Mouse (Mus musculus): ENCODE measurements at regions not wholly inside any gene's neighbourhood (a gene's known extent, or its start where the extent isn't known, plus 50 kb on each side); places are given as distances from the start of the nearest gene placed in this dataset.

DNA sequence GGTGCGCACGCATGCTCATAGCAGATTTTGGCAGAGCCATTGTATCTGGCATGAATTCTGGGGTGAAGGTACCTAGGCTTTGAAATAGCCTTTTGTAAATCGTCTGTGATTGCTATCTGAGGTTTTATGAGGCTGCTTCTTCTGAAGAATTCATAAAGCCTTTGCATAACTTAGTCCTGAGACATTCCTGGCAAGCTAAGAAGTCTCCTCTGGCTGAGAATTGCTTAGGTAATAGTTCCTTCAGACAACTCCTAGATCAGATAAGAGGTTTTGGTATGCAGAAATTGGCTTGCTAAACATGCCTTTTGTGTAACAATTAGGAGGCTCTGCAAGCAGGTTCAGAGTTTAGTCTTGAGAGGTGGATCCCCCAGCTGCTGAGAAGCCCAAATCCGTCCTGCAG is 82.7 kb downstream of the Pmp22 start:
- Histone ChIP-seq H3K27ac (ENCODE audit: low read depth, low read length) (no peak overlapping the region), H3K4me1 (replicated peaks; ENCODE audit: control insufficient read depth, insufficient read depth, low read length) (no peaks in the 10 kb centered on the region), H3K36me3 (ENCODE audit: control insufficient read depth, insufficient read depth, low read length) (no peaks in the 10 kb centered on the region), H3K4me3 (ENCODE audit: low read depth, low read length) (no peak overlapping the region), H3K9me3 (ENCODE audit: control insufficient read depth, low read length) (no peaks in the 10 kb centered on the region), H3K4me2 (replicated peaks; ENCODE audit: low read depth, low read length) (no peak overlapping the region), H3K9ac (ENCODE audit: low read depth, low read length) (no peak overlapping the region), H3K27me3 (ENCODE audit: control insufficient read depth, insufficient read depth, low read length) (no peaks in the 10 kb centered on the region)
- ATAC-seq (ENCODE audit: low FRiP score) (no peak), DNase-seq (ENCODE audit: low spot score) (no peak)
- WGBS: 84% methylated on average over 4 of the region's 4 CpGs

DNA sequence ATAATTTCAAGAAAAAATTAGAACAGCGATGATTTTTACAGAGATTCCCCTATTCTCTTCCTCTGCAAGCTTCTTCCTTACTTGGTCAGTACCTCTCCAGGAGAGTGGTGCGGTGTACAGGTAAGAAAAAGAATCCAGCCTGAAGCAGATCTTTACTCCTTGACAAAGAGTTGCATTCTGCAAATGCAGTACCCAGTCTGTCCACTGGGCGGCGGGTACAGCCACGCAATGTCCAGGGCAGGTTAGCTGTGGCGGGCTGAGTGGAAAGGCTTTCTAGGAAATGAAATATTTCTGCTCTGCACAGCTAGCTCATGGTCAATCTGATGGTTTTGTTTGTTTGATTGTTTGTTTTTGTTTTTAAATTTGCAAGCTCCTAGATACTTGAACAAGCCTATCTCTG is 84.3 kb downstream of the Pmp22 start:
- Histone ChIP-seq H3K4me2 (replicated peaks; ENCODE audit: low read depth, low read length) (no peak overlapping the region), H3K9me3 (ENCODE audit: control insufficient read depth, low read length) (no peaks in the 10 kb centered on the region), H3K27ac (ENCODE audit: low read depth, low read length) (no peak overlapping the region), H3K4me1 (replicated peaks; ENCODE audit: control insufficient read depth, insufficient read depth, low read length) (no peaks in the 10 kb centered on the region), H3K4me3 (ENCODE audit: low read depth, low read length) (no peak overlapping the region), H3K9ac (ENCODE audit: low read depth, low read length) (no peak overlapping the region), H3K27me3 (ENCODE audit: control insufficient read depth, insufficient read depth, low read length) (no peaks in the 10 kb centered on the region), H3K36me3 (ENCODE audit: control insufficient read depth, insufficient read depth, low read length) (no peaks in the 10 kb centered on the region)
- 15% methylated on average over 6 of the region's 6 CpGs for WGBS
- ATAC-seq (ENCODE audit: low FRiP score) (no peak), DNase-seq (ENCODE audit: low spot score) (peak; percentile 89)

DNA sequence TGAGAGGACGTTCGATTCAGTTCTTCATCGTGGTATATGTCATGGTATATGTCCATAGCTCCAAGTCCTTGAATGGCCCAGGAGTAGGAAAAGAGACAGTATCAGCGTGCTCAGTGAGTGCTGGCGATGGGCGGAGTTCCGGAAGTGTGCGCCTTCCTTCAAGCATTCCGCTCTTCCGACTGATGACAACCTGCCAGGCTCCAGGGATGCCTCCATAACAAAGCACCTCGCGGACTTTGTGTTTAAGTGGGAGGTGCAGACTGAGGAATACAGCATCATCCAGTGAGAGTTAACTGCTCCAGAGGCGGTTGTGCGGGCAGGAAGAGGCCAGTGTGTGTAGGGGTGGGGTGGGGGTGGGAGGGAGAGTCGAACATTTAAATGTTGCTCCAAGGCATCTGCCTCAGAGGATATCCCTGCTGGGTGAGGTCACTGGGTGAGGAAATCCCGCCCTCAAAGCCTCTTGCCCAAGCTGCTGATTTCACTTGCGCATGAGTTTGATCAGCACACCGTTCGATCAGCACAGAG is 85.2 kb downstream of the Pmp22 start:
- Histone ChIP-seq H3K9me3 (ENCODE audit: control insufficient read depth, low read length) (no peaks in the 10 kb centered on the region), H3K9ac (ENCODE audit: low read depth, low read length) (no peak overlapping the region), H3K27ac (ENCODE audit: low read depth, low read length) (no peak overlapping the region), H3K4me1 (replicated peaks; ENCODE audit: control insufficient read depth, insufficient read depth, low read length) (no peaks in the 10 kb centered on the region), H3K27me3 (ENCODE audit: control insufficient read depth, insufficient read depth, low read length) (no peaks in the 10 kb centered on the region), H3K4me2 (replicated peaks; ENCODE audit: low read depth, low read length) (no peak overlapping the region), H3K4me3 (ENCODE audit: low read depth, low read length) (no peak overlapping the region), H3K36me3 (ENCODE audit: control insufficient read depth, insufficient read depth, low read length) (no peaks in the 10 kb centered on the region)
- WGBS: 51% methylated on average over 19 of the region's 19 CpGs
- ATAC-seq (ENCODE audit: low FRiP score) (no peak), DNase-seq (ENCODE audit: low spot score) (peak; percentile 21)

DNA sequence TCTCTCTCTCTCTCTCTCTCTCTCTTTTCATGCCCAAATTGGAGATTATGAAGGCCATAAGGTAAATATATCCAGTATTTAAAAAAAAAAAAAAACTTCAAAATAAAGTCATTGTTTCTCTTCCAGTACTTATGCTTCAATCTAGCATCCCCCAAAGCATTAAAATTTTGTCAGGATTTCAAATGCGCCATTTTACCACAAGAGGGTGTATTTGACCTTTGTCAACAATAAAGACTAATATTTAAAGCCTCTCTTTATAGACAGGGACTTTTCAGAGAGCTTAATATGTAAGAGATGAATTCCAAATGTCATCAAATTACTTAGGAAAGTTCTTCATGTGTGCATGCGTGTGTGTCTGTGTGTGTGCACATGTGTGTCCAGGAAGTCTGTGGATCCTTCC is 87.2 kb downstream of the Pmp22 start:
- H3K27ac ChIP-seq (ENCODE audit: low read depth, low read length): no peak overlapping the region
- no peak overlapping the region for H3K9ac ChIP-seq (ENCODE audit: low read depth, low read length)
- H3K9me3 ChIP-seq (ENCODE audit: control insufficient read depth, low read length): no peaks in the 10 kb centered on the region
- no peaks in the 10 kb centered on the region for H3K4me1 ChIP-seq (replicated peaks; ENCODE audit: control insufficient read depth, insufficient read depth, low read length)
- 92% methylated on average over 2 of the region's 2 CpGs for WGBS
- ATAC-seq (ENCODE audit: low FRiP score) (no peak), DNase-seq (ENCODE audit: low spot score) (no peak)
- no peak overlapping the region for H3K4me2 ChIP-seq (replicated peaks; ENCODE audit: low read depth, low read length)
- no peak overlapping the region for H3K4me3 ChIP-seq (ENCODE audit: low read depth, low read length)
- no peaks in the 10 kb centered on the region for H3K36me3 ChIP-seq (ENCODE audit: control insufficient read depth, insufficient read depth, low read length)
- no peaks in the 10 kb centered on the region for H3K27me3 ChIP-seq (ENCODE audit: control insufficient read depth, insufficient read depth, low read length)

DNA sequence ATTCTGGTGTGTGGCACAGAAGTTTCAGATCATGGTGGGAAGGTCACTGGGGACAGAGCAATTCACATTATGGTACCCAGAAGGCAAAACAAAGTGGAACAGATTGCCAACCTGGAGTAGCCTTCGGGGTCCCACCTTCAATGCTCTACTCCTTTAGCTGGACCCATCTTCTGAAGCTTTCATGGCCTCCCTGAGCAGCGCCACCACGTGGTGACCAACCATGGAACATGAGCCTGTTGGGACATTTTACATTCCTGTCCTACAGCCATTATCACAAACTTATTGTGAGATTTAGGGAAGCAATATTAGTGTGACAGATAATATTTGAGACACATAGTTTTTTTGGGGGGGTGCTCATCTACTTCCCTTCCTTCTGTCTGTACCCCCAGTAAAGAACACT is 88.3 kb downstream of the Pmp22 start:
- 67% methylated on average over 3 of the region's 3 CpGs for WGBS
- DNase-seq (ENCODE audit: low spot score): no peak
- H3K9me3 ChIP-seq (ENCODE audit: control insufficient read depth, low read length): no peaks in the 10 kb centered on the region
- H3K9ac ChIP-seq (ENCODE audit: low read depth, low read length): no peak overlapping the region
- H3K36me3 ChIP-seq (ENCODE audit: control insufficient read depth, insufficient read depth, low read length): no peaks in the 10 kb centered on the region
- H3K27ac ChIP-seq (ENCODE audit: low read depth, low read length): no peak overlapping the region
- no peaks in the 10 kb centered on the region for H3K27me3 ChIP-seq (ENCODE audit: control insufficient read depth, insufficient read depth, low read length)
- no peak overlapping the region for H3K4me2 ChIP-seq (replicated peaks; ENCODE audit: low read depth, low read length)
- no peak overlapping the region for H3K4me3 ChIP-seq (ENCODE audit: low read depth, low read length)
- no peaks in the 10 kb centered on the region for H3K4me1 ChIP-seq (replicated peaks; ENCODE audit: control insufficient read depth, insufficient read depth, low read length)
- ATAC-seq (ENCODE audit: low FRiP score): no peak

DNA sequence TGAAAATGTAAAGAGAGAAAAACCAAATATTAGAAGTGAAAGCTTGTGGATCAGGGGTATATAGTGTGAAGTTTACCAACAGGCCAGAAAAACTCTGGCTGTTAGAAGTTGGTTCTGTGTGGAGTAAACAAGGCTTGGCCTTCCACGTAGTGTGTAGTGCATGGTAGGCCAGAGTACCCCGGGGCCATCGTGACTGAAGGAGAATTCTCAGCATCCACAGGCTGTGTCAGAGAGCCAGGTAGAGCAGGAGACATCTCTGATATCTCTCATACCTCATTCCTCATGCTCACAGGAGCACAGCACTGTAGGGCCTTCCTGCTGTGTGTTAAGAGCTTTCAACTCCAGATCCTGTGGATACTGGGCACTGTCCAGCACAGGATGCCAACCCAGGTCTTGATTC is 97.7 kb downstream of the Pmp22 start:
- Histone ChIP-seq H3K4me3 (ENCODE audit: low read depth, low read length) (no peak overlapping the region), H3K27ac (ENCODE audit: low read depth, low read length) (no peak overlapping the region), H3K27me3 (ENCODE audit: control insufficient read depth, insufficient read depth, low read length) (no peaks in the 10 kb centered on the region), H3K4me2 (replicated peaks; ENCODE audit: low read depth, low read length) (no peak overlapping the region), H3K36me3 (ENCODE audit: control insufficient read depth, insufficient read depth, low read length) (no peaks in the 10 kb centered on the region), H3K9ac (ENCODE audit: low read depth, low read length) (no peak overlapping the region), H3K4me1 (replicated peaks; ENCODE audit: control insufficient read depth, insufficient read depth, low read length) (no peaks in the 10 kb centered on the region), H3K9me3 (ENCODE audit: control insufficient read depth, low read length) (no peaks in the 10 kb centered on the region)
- 90% methylated on average over 3 of the region's 3 CpGs for WGBS
- no peak for ATAC-seq (ENCODE audit: low FRiP score)
- no peak for DNase-seq (ENCODE audit: low spot score)

DNA sequence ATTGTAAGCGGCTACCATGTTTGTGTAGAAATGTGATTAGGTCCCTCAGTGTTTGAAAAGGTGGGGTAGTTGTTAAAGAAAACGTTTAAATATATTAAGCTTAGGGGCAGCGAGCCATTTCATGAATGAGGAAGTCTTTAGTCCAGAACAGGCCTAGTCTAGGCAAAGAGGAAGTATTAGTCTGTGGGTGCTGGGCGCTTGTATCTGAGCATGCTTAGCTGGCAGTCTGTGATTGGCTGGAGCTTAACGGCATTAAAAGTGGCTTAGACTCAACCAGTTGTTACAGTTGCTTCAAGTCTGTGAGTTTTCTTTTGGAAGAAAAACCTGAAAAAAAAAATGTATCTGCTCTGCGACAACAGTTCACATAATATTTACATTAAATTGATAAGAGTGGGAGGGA is 102.0 kb downstream of the Pmp22 start:
- Histone ChIP-seq H3K27me3 (ENCODE audit: control insufficient read depth, insufficient read depth, low read length) (no peaks in the 10 kb centered on the region), H3K9ac (ENCODE audit: low read depth, low read length) (no peak overlapping the region), H3K4me3 (ENCODE audit: low read depth, low read length) (no peak overlapping the region), H3K36me3 (ENCODE audit: control insufficient read depth, insufficient read depth, low read length) (no peaks in the 10 kb centered on the region), H3K9me3 (ENCODE audit: control insufficient read depth, low read length) (no peaks in the 10 kb centered on the region), H3K4me2 (replicated peaks; ENCODE audit: low read depth, low read length) (no peak overlapping the region), H3K27ac (ENCODE audit: low read depth, low read length) (no peak overlapping the region), H3K4me1 (replicated peaks; ENCODE audit: control insufficient read depth, insufficient read depth, low read length) (no peaks in the 10 kb centered on the region)
- ATAC-seq (ENCODE audit: low FRiP score): no peak
- WGBS: 88% methylated on average over 6 of the region's 6 CpGs
- DNase-seq (ENCODE audit: low spot score): no peak

DNA sequence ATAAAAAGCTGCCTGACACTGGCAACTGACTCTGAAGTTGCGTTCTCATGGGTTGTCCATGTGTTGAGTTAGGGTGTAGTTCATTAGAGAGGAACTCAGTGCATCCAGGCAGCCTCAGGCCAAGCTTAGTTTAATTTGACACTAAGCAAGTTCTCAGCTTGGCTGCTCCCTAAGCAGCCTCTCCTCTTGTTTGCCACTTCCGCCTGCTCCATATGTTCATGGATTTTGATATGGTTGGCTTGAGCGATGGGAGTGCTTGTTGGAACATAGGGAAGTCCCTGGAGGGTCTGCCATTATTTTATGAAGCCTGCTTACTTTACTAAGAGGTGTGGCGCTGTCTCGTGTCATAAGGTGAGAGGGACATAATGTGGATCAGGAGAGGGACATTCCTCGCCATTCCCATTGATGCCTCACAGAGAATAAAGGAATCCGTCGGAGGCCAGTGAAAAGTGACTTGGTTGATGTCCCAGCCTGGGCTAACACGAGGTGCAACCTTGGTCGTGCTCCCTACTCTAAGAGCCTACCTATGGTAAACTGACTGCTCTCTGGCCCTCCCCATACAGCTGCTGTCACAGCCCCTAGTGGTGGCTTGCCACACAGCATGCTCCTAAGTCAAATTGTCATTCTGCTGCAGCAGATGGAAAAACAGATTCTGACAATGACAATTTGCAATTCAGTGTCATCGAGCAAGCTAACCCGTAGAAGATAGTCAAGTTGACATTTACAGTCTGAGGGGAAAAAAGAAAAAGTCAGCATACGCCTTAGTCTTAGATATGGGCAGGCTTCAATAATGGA is 104.6 kb downstream of the Pmp22 start:
- ATAC-seq (ENCODE audit: low FRiP score): no peak
- DNase-seq (ENCODE audit: low spot score): peak; percentile 33
- Histone ChIP-seq H3K27ac (ENCODE audit: low read depth, low read length) (no peak overlapping the region), H3K9ac (ENCODE audit: low read depth, low read length) (no peak overlapping the region), H3K9me3 (ENCODE audit: control insufficient read depth, low read length) (no peaks in the 10 kb centered on the region), H3K27me3 (ENCODE audit: control insufficient read depth, insufficient read depth, low read length) (no peaks in the 10 kb centered on the region), H3K4me3 (ENCODE audit: low read depth, low read length) (no peak overlapping the region), H3K4me2 (replicated peaks; ENCODE audit: low read depth, low read length) (no peak overlapping the region), H3K36me3 (ENCODE audit: control insufficient read depth, insufficient read depth, low read length) (no peaks in the 10 kb centered on the region), H3K4me1 (replicated peaks; ENCODE audit: control insufficient read depth, insufficient read depth, low read length) (no peaks in the 10 kb centered on the region)
- 82% methylated on average over 13 of the region's 13 CpGs for WGBS

DNA sequence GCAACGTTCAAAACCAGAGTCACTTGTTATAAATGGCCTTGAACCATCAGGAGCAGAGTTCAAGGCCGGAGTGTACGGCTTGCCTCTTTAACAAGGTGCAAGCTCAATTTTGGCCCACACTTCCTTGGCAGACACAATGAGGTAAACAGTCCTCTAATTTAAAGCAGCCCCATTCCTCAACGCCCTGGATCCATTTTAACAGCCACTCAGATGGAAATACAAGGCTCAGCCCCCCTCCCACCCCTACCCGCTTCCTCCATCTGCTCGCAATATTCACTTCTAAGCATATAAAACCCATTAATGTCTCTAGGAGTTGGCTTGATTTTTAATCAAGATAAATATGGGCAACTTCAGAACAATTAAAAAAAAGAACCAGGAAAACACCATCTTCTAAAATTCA is 105.7 kb downstream of the Pmp22 start:
- WGBS: 90% methylated on average over 6 of the region's 6 CpGs
- no peak for ATAC-seq (ENCODE audit: low FRiP score)

More for the DNA sequence above, 105.7 kb downstream of the Pmp22 start:
- Histone ChIP-seq H3K9ac (ENCODE audit: low read depth, low read length) (no peak overlapping the region), H3K27ac (ENCODE audit: low read depth, low read length) (no peak overlapping the region), H3K36me3 (ENCODE audit: control insufficient read depth, insufficient read depth, low read length) (no peaks in the 10 kb centered on the region), H3K27me3 (ENCODE audit: control insufficient read depth, insufficient read depth, low read length) (no peaks in the 10 kb centered on the region), H3K4me3 (ENCODE audit: low read depth, low read length) (no peak overlapping the region), H3K4me1 (replicated peaks; ENCODE audit: control insufficient read depth, insufficient read depth, low read length) (no peaks in the 10 kb centered on the region), H3K4me2 (replicated peaks; ENCODE audit: low read depth, low read length) (no peak overlapping the region), H3K9me3 (ENCODE audit: control insufficient read depth, low read length) (no peaks in the 10 kb centered on the region)
- DNase-seq (ENCODE audit: low spot score): no peak
